In genomic region chr14:62071140-62071539, GRCm38 (mm10) we compare ENCODE assay signal across 17 mouse cellular contexts.
"Had no signal": no experiment of that assay in that cellular context is flagged by ENCODE, and none has a peak within 500 bp of the region (broad histone marks: within the 10 kb centered on the region; RNA-seq: fewer than 3 reads in every experiment).

No protein-coding gene starts in this region.

- ATAC-seq: liver, postnatal 0 days; lung, postnatal 0 days; midbrain, embryonic 15.5 days had no signal

- H3K36me3 ChIP-seq: lung, embryonic 15.5 days; midbrain, embryonic 12.5 days; midbrain, embryonic 15.5 days; neural tube, embryonic 12.5 days; stomach, embryonic 15.5 days had no signal

- H3K27me3 ChIP-seq: lung, embryonic 15.5 days; megakaryocyte, embryonic 14.5 days; midbrain, embryonic 12.5 days; midbrain, embryonic 15.5 days; neural tube, embryonic 12.5 days; stomach, embryonic 15.5 days had no signal

- DNase-seq: liver, postnatal 0 days; lung, adult 2 months; lung, postnatal 14 days; lung, postnatal 36 days; right cerebral cortex, postnatal 14 days; thymus, adult 2 months; thymus, postnatal 25 days; thymus, postnatal 4 days had no signal

- H3K4me2 ChIP-seq: lung, embryonic 15.5 days; midbrain, embryonic 12.5 days; midbrain, embryonic 15.5 days; neural tube, embryonic 12.5 days; stomach, embryonic 15.5 days had no signal

- H3K9ac ChIP-seq: liver, postnatal 0 days; lung, embryonic 15.5 days; midbrain, embryonic 12.5 days; midbrain, embryonic 15.5 days; neural tube, embryonic 12.5 days; stomach, embryonic 15.5 days had no signal

- H3K27ac ChIP-seq: lung, embryonic 15.5 days; macrophage; midbrain, embryonic 12.5 days; midbrain, embryonic 15.5 days; neural tube, embryonic 12.5 days; stomach, embryonic 15.5 days; stomach, postnatal 0 days had no signal

- H3K4me1 ChIP-seq: lung, embryonic 15.5 days; megakaryocyte, embryonic 14.5 days; midbrain, embryonic 12.5 days; midbrain, embryonic 15.5 days; neural tube, embryonic 12.5 days; stomach, embryonic 15.5 days had no signal

- H3K9me3 ChIP-seq: lung, embryonic 15.5 days; midbrain, embryonic 12.5 days; midbrain, embryonic 15.5 days; neural tube, embryonic 12.5 days; stomach, embryonic 15.5 days had no signal

- H3K4me3 ChIP-seq: lung, embryonic 15.5 days; megakaryocyte, embryonic 14.5 days; midbrain, embryonic 12.5 days; midbrain, embryonic 15.5 days; neural tube, embryonic 12.5 days; stomach, embryonic 15.5 days had no signal
